Mouse (Mus musculus): ENCODE results near the gene Ces1c.

DNA sequence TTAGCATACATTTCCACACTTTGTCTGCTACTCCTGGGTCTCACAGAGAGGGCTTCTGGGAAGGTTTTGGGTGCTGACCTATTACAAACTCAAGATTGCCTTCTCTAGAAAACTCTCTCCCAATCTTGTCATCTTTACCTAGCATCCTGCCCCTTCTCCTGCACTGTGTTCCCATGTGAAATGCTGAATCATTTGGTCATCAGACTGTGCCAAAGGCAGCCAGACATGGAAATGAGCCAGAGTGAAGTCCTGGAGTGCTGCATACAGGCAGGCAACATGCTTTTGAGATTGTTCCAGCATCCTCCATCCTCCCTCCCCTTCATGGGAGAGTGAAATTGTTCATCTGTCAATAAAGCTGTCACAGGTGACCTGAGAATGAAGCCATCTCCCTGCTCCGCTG is 20.3 kb upstream of the Ces1c start:
- TF ChIP-seq CTCF (IDR thresholded peaks at IDR 0.05; ENCODE audit: low read depth, low read length) (no peak), POLR2A (IDR thresholded peaks at IDR 0.05; ENCODE audit: borderline replicate concordance, low read depth, low read length) (no peak)
